Mouse (Mus musculus): ENCODE measurements around the gene D16Ertd472e. TPM values are rescaled to one million over a fixed set of nuclear protein-coding genes. Genes with fewer than 3 reads are reported as not detected.

The D16Ertd472e gene
- polyA plus RNA-seq, 1 experiment from 2014 or later, result 24.5 TPM

DNA sequence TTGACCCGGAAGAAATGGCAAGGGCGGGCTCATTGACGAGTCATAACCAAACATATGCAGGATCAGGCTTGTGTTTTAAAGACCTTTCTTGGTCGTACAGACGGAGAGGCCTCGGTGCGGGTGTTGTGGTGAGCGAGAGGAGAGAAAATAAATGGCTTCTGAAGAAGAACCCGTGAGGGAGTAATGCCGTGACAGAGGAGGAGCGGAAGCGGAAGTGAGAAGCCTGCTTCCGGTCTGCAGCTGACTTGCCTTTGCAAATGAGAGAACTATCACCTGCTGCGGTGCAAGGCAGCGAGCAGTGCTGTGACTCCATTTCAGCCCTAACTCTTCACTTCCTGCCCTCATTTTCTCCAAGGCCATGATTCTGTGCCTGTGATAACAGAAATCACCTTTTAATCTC lies 16.4 kb downstream of the D16Ertd472e start:
- H3K27ac ChIP-seq, result no peak overlapping the region
- peaks cover 78% of the 10 kb centered on the region for H3K36me3 ChIP-seq
- no peak for DNase-seq (ENCODE audit: low spot score)
- no peak overlapping the region for H3K4me3 ChIP-seq
- H3K4me1 ChIP-seq, result 0 out of 2 replicates have a peak, but pooled peaks cover 4% of the 10 kb centered on the region
- no peaks in the 10 kb centered on the region for H3K9me3 ChIP-seq (replicated peaks)
- 95% methylated on average over 15 of the region's 15 CpGs for WGBS
- no peaks in the 10 kb centered on the region for H3K27me3 ChIP-seq (ENCODE audit: low read depth, poor library complexity, severe bottlenecking)

DNA sequence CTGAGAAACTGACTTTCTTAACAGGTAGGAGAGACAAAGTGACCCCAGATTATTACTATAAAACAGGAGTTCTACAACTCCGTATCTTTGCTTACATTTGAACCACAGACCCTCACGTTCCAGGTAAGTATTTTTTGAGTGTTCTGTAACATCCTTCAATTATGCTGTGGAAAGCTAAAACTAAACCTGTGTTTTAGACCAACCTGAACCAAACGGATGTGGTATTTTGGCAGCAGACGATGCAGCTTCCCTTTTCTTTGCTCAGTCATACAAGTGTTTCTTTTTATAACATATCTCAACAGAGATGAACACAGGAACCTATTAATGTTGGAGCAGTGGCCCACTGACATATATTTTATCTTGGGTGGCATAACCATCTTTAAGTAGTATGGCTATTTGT lies 18.9 kb downstream of the D16Ertd472e start:
- Histone ChIP-seq H3K4me1 (no peaks in the 10 kb centered on the region), H3K27ac (no peak overlapping the region), H3K9me3 (replicated peaks) (no peaks in the 10 kb centered on the region), H3K36me3 (peaks cover 62% of the 10 kb centered on the region), H3K27me3 (ENCODE audit: low read depth, poor library complexity, severe bottlenecking) (no peaks in the 10 kb centered on the region), H3K4me3 (no peak overlapping the region)
- WGBS, result 95% methylated on average over 4 of the region's 4 CpGs
- no peak for DNase-seq (ENCODE audit: low spot score)

DNA sequence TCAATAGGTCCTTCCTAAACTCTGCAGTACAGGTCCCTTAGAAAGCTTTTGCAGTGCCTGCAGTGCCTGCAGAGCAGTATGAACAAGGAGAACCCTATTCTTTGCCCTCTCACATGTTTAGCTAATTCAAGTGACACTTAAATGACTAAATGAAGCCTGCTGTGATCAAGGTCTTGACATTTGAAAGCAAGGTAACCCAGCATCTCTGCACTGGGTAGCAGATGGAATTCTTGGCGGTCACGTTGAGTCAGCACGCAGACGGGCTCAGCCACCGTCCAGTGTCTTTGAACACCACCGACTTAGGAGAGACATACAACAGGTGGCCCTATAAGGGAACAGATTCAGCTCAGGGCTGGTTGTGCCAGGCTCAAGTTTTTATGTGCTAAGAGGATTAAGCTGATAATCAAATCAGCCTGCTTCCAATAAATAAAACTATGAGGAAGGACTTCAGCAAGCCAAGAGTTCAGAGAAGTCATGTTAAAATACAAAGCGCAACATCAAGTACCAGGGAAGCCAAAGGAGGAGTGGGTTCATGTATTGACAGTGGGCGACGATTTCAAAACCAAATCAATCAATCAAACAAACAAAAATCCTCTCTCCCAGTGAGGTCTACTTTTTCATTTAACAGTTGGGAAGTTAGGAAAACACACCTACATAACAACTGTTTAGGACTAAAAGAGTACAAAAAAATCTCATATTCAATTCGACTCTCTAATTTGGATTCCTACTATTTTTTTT lies 21.4 kb downstream of the D16Ertd472e start:
- H3K36me3 ChIP-seq, result peaks cover 37% of the 10 kb centered on the region
- H3K4me3 ChIP-seq, result no peak overlapping the region
- DNase-seq (ENCODE audit: low spot score), result no peak
- H3K9me3 ChIP-seq (replicated peaks), result no peaks in the 10 kb centered on the region
- no peak overlapping the region for H3K27ac ChIP-seq
- H3K4me1 ChIP-seq, result no peaks in the 10 kb centered on the region
- H3K27me3 ChIP-seq (ENCODE audit: low read depth, poor library complexity, severe bottlenecking), result no peaks in the 10 kb centered on the region
- 82% methylated on average over 10 of the region's 10 CpGs for whole genome bisulfite sequencing

DNA sequence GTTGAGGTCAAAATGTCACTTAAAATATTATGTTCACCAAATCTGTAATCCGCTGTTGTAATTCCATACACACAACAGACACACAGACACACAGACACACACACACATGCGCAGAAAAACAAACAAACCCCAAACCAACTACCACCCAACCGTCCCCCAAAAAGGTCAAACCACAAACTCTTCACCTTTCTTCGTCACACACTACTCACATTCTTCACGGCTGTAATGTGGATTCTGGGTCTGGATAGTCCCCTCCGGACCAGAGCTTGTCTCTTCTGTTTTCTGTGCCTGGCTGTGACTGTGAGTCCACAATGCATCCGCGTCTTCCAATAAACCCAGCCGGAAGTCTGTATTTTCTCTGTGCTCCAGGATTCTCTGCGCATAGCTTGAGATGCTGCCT lies 29.1 kb downstream of the D16Ertd472e start:
- Histone ChIP-seq H3K27me3 (ENCODE audit: low read depth, poor library complexity, severe bottlenecking) (no peaks in the 10 kb centered on the region), H3K9me3 (replicated peaks) (no peaks in the 10 kb centered on the region), H3K4me3 (no peak overlapping the region), H3K4me1 (no peaks in the 10 kb centered on the region), H3K27ac (no peak overlapping the region), H3K36me3 (peaks cover 65% of the 10 kb centered on the region)
- no peak for DNase-seq (ENCODE audit: low spot score)
- 98% methylated on average over 10 of the region's 10 CpGs for WGBS

DNA sequence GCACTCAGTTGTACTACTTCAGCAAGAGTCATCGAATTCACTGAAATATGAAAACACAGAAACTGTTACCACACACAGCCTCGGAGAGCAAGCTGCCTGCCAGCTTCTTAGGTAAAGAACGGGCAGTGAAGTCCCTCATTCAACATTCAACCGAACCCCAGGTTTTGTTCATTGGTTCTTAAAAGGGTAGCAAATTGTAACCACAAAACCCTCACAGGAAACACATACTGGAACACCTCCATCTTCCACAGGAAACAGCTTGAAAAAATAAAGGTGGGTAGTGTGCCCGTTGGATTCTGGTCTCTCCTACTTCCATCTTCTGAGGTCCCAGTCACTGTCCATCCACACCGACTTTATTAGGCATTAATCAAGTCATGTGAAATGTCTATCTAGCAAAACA lies 30.0 kb downstream of the D16Ertd472e start:
- peaks cover 71% of the 10 kb centered on the region for H3K36me3 ChIP-seq
- WGBS, result 95% methylated on average over 6 of the region's 6 CpGs

DNA sequence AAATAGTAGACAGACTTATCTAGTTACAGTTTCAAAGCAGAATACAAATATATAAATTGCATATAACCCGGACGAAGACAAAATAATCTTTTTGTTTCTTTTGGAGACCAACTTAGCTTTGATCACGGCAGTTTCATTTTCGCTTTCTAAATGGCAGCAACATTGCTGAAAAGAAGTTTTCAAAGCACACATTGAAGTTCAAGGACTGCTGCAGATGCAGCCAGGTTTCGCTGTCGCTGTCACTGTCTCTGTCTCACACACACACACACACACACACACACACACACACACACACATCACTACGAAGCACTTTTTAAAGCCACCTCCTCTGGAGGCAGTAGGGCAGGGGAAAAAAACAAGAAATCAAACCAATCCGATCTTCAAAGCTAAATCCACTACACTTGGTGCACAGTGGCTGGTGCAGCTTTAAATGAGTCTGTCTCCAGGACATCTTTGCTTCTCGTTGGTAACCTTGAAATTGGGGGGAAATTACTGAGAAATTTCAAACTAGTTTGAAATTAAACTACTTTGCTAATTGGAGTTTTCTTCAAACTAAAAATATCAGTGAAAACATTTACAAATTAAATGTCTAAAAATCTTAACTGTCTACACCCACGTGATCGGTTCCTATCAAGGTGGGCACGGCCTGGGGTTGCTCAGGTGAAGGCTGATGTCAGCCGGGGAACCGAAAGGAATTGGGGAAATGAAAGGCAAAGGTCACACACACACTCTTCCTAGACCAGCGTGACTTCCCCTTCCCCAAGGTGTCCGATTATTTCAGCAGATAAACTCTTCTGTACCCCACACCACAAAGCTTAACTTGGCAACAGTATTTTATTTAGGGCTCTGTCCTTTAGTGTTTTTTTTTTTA lies 35.9 kb downstream of the D16Ertd472e start:
- H3K9me3 ChIP-seq (replicated peaks), result no peaks in the 10 kb centered on the region
- 93% methylated on average over 16 of the region's 16 CpGs for WGBS
- H3K4me1 ChIP-seq, result no peaks in the 10 kb centered on the region
- H3K27ac ChIP-seq, result no peak overlapping the region
- H3K4me3 ChIP-seq, result no peak overlapping the region
- no peak for DNase-seq (ENCODE audit: low spot score)
- peaks cover 48% of the 10 kb centered on the region for H3K36me3 ChIP-seq
- no peaks in the 10 kb centered on the region for H3K27me3 ChIP-seq (ENCODE audit: low read depth, poor library complexity, severe bottlenecking)

More for the DNA sequence above, 30.0 kb downstream of the D16Ertd472e start:
- Histone ChIP-seq H3K27ac (no peak overlapping the region), H3K4me3 (no peak overlapping the region), H3K9me3 (replicated peaks) (no peaks in the 10 kb centered on the region), H3K4me1 (no peaks in the 10 kb centered on the region), H3K27me3 (ENCODE audit: low read depth, poor library complexity, severe bottlenecking) (no peaks in the 10 kb centered on the region)
- no peak for DNase-seq (ENCODE audit: low spot score)

DNA sequence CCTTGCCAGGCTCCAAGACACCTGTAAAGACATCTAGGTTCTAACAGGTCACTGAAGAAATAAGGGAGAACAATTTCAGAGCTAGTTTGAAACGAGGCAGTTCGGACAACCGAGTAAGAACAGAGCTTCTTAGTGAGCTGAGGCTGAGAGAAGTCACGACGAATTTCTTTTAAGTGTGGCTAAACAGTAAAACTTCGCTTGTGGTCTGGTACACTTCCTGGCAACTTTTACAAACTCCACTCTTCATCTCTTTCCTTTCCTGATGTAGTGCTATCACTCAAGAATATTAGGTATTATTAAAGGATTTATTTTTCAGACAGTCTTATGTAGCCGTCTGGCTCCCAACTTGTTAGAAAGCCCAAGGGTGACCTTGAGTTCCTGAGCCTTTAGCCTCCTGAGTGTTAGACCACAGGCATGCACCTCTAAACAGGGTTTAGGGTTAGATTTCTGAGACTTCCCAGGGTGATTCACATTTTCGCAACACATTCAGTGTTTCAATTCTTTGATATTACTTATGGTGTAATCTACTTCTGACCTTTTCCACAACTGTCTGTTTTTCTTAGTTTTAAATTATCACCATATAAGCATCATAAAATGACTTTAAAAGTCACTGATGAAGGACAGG lies 38.6 kb downstream of the D16Ertd472e start:
- Histone ChIP-seq H3K36me3 (peaks cover 23% of the 10 kb centered on the region), H3K4me3 (no peak overlapping the region), H3K9me3 (replicated peaks) (no peaks in the 10 kb centered on the region), H3K4me1 (peaks cover 14% of the 10 kb centered on the region), H3K27ac (no peak overlapping the region), H3K27me3 (ENCODE audit: low read depth, poor library complexity, severe bottlenecking) (no peaks in the 10 kb centered on the region)
- DNase-seq (ENCODE audit: low spot score), result no peak
- 84% methylated on average over 8 of the region's 8 CpGs for WGBS

DNA sequence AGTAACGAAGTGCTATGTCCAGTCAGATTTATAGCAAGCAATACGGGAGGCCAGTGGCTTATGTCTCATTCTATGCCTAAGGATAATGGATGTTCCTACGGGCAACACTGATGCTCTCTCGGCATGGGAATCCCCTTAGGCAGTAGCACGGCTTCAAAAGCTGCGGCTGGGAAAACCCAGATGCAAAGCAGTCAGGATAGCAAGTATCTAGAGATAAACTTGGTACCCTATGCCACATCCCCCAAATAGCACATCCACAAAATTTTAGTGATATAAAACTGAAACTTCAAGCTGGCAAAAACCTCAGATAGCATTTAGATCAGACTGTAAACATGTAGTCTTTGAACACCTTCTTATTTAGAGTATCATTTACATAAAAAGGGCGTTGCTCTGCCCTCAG lies 39.2 kb downstream of the D16Ertd472e start:
- Histone ChIP-seq H3K4me1 (peaks cover 14% of the 10 kb centered on the region), H3K9me3 (replicated peaks) (no peaks in the 10 kb centered on the region), H3K4me3 (no peak overlapping the region), H3K27me3 (ENCODE audit: low read depth, poor library complexity, severe bottlenecking) (no peaks in the 10 kb centered on the region), H3K27ac (no peak overlapping the region), H3K36me3 (peaks cover 17% of the 10 kb centered on the region; the same call in 1 of the 2 replicates)
- 75% methylated on average over 7 of the region's 7 CpGs for WGBS
- no peak for DNase-seq (ENCODE audit: low spot score)

DNA sequence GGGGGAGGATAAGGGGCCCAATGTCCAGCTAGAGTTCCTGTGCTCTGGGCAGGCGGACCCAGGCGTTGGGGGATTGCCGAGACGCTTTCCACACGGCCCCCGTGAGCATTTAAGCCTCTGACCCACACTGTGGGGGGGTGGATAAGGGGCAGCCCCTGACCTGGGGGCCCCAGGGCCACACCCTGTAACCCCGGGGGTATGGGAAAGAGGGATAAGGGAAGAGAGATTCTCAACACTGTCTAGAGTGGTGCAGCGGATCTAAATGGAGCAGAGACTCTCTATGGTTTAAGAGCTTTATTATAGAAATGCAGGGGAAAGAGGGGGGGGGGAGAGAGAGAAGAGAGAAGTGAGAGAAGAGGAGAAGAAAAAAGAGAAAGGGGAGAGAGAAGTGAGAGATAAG lies 42.0 kb downstream of the D16Ertd472e start:
- no peak overlapping the region for H3K27ac ChIP-seq
- WGBS, result 69% methylated on average over 8 of the region's 8 CpGs

DNA sequence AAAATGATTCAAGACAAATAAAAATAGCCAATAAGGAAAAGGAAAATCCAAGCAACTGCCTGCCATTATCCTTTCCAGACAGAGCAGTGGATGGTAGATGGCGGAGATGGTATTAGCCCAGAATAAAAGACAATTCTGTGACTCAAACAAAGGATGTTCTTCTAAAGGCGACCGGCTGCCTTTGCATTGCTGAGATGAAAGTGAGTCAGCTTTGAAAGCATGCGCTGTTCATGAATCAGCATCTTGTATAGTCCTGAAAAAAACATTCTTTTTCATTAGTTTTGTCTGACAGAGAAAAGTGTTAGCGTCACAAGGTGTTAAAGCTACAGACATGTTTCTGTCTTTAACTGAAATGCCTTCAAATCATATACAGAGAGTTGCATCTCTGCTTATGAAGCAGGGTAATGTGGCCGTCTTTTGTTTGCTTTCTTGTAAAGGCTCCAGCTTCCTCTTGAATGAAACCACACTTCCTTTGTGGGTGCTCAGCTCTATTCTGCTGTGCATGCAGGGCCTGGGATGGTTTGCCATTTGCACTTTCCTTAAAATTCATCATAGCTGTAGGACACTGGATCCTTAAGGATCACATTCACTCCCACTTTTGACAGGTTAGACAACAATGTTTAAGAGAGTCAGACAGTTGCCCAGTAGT lies 44.4 kb downstream of the D16Ertd472e start:
- peaks cover 14% of the 10 kb centered on the region for H3K4me1 ChIP-seq
- no peaks in the 10 kb centered on the region for H3K9me3 ChIP-seq (replicated peaks)
- no peaks in the 10 kb centered on the region for H3K36me3 ChIP-seq
- WGBS, result 91% methylated on average over 6 of the region's 6 CpGs
- DNase-seq (ENCODE audit: low spot score), result no peak
- no peaks in the 10 kb centered on the region for H3K27me3 ChIP-seq (ENCODE audit: low read depth, poor library complexity, severe bottlenecking)
- H3K27ac ChIP-seq, result no peak overlapping the region
- H3K4me3 ChIP-seq, result no peak overlapping the region

More for the DNA sequence above, 42.0 kb downstream of the D16Ertd472e start:
- Histone ChIP-seq H3K27me3 (ENCODE audit: low read depth, poor library complexity, severe bottlenecking) (no peaks in the 10 kb centered on the region), H3K9me3 (replicated peaks) (no peaks in the 10 kb centered on the region), H3K4me3 (no peak overlapping the region), H3K36me3 (peaks cover under 1% of the 10 kb centered on the region; the same call in 1 of the 2 replicates), H3K4me1 (peaks cover 14% of the 10 kb centered on the region)
- no peak for DNase-seq (ENCODE audit: low spot score)

DNA sequence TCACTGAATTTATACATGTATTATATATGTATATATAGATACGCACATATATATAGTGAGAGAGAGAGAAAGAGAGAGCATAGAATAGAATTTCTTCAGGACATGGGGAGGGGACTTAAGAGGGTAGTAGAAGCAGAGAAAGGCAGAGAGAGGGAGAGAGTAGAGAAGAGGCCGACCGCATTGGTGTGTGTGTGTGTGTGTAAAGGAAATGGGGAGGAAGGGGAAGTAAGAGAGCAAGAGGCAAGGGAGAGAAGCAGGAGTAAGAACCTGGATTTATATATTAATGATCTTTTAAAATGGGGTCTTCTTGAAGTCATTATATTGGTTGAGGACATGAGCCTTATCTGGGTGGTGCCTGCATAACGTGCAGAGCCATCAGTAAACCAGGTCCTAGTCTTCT lies 53.5 kb downstream of the D16Ertd472e start:
- WGBS, result 93% methylated on average over 4 of the region's 4 CpGs
- H3K27ac ChIP-seq, result no peak overlapping the region
- no peak for DNase-seq (ENCODE audit: low spot score)
- H3K4me3 ChIP-seq, result no peak overlapping the region
- H3K27me3 ChIP-seq (ENCODE audit: low read depth, poor library complexity, severe bottlenecking), result no peaks in the 10 kb centered on the region
- H3K36me3 ChIP-seq, result no peaks in the 10 kb centered on the region
- H3K9me3 ChIP-seq (replicated peaks), result no peaks in the 10 kb centered on the region
- no peaks in the 10 kb centered on the region for H3K4me1 ChIP-seq

DNA sequence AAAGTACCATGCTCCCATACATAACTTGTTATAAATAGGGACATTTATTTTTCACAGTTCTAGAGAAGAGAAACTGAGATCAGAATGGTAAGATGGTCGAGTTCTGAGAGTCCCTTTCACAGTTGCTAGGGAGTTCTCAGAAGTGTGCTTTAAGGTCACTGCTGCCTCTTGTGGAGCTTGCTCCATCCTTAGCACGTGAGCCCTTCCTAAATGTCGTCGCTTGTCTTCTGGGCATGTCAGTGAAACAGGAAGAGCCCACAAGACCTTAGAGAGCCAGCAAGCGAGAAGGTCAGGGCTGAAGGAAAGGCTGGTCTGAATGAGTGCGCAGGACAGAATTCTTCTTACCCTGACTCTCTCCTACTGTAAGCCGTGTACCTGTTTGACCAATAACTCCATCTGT lies 57.8 kb downstream of the D16Ertd472e start:
- H3K27ac ChIP-seq, result no peak overlapping the region
- H3K4me1 ChIP-seq, result no peaks in the 10 kb centered on the region
- DNase-seq (ENCODE audit: low spot score), result peak; percentile 17
- no peaks in the 10 kb centered on the region for H3K9me3 ChIP-seq (replicated peaks)
- H3K4me3 ChIP-seq, result no peak overlapping the region
- 74% methylated on average over 7 of the region's 7 CpGs for WGBS
- no peaks in the 10 kb centered on the region for H3K36me3 ChIP-seq
- no peaks in the 10 kb centered on the region for H3K27me3 ChIP-seq (ENCODE audit: low read depth, poor library complexity, severe bottlenecking)
